Mouse (Mus musculus): ENCODE measurements around the gene Flrt1. TPM values are rescaled to one million over a fixed set of nuclear protein-coding genes. Genes with fewer than 3 reads are reported as not detected.

Gene Flrt1
- polyA plus RNA-seq, 2 experiments = 2.2 to 8.5 TPM

GRCm38 (mm10) chr19:7069781-7070763 lies 35.5 kb downstream of the Flrt1 start:
- Histone ChIP-seq H3K9ac (ENCODE audit: low read depth, low read length, severe bottlenecking) (0 out of 2 replicates have a peak overlapping the region, but pooled peaks have one; percentile 16), H3K36me3 (ENCODE audit: control insufficient read depth, insufficient read depth, low read length) (no peaks in the 10 kb centered on the region), H3K9me3 (ENCODE audit: control insufficient read depth, low read length) (no peaks in the 10 kb centered on the region), H3K4me2 (replicated peaks; ENCODE audit: low read depth, low read length, severe bottlenecking) (peak overlapping the region; percentile 37), H3K27ac (replicated peaks; ENCODE audit: low read depth, low read length) (no peak overlapping the region), H3K4me1 (ENCODE audit: control insufficient read depth, insufficient read depth, low read length) (peaks cover 49% of the 10 kb centered on the region), H3K4me3 (replicated peaks; ENCODE audit: low read length) (0 out of 2 replicates have a peak overlapping the region, but pooled peaks have one; percentile 10), H3K27me3 (ENCODE audit: control insufficient read depth, insufficient read depth, low read length) (no peaks in the 10 kb centered on the region)
- WGBS = 10% methylated on average over 31 of the region's 35 CpGs
- no peak for TF ChIP-seq POLR2A (IDR thresholded peaks at IDR 0.05; ENCODE audit: borderline replicate concordance, extremely low read depth, insufficient read depth, insufficient read length)
- DNase-seq (ENCODE audit: low spot score) = no peak
- ATAC-seq (ENCODE audit: low FRiP score, low read depth) = peak; percentile 39; the same call in 1 of the 2 replicates

- Histone ChIP-seq H3K36me3 (ENCODE audit: control insufficient read depth, insufficient read depth, low read length) (no peaks in the 10 kb centered on the region), H3K9me3 (ENCODE audit: control insufficient read depth, low read length) (no peaks in the 10 kb centered on the region), H3K27me3 (ENCODE audit: control insufficient read depth, insufficient read depth, low read length) (no peaks in the 10 kb centered on the region), H3K4me2 (replicated peaks; ENCODE audit: low read depth, low read length, severe bottlenecking) (peak overlapping the region; percentile 26; the same call in 1 of the 2 replicates), H3K4me1 (ENCODE audit: control insufficient read depth, insufficient read depth, low read length) (peaks cover 49% of the 10 kb centered on the region), H3K27ac (replicated peaks; ENCODE audit: low read depth, low read length) (no peak overlapping the region), H3K9ac (ENCODE audit: low read depth, low read length, severe bottlenecking) (no peak overlapping the region), H3K4me3 (replicated peaks; ENCODE audit: low read length) (no peak overlapping the region)
- 39% methylated on average over 11 of the region's 11 CpGs for WGBS
- no peak for TF ChIP-seq POLR2A (IDR thresholded peaks at IDR 0.05; ENCODE audit: borderline replicate concordance, extremely low read depth, insufficient read depth, insufficient read length)
- no peak for DNase-seq (ENCODE audit: low spot score)
- ATAC-seq (ENCODE audit: low FRiP score, low read depth) = no peak
Measured at GRCm38 (mm10) chr19:7068661-7069531, 36.6 kb downstream of the Flrt1 start.

- Histone ChIP-seq H3K36me3 (ENCODE audit: control insufficient read depth, insufficient read depth, low read length) (no peaks in the 10 kb centered on the region), H3K27ac (replicated peaks; ENCODE audit: low read depth, low read length) (no peak overlapping the region), H3K4me2 (replicated peaks; ENCODE audit: low read depth, low read length, severe bottlenecking) (peak overlapping the region; percentile 26; the same call in 1 of the 2 replicates), H3K4me1 (ENCODE audit: control insufficient read depth, insufficient read depth, low read length) (peaks cover 49% of the 10 kb centered on the region), H3K27me3 (ENCODE audit: control insufficient read depth, insufficient read depth, low read length) (no peaks in the 10 kb centered on the region), H3K9me3 (ENCODE audit: control insufficient read depth, low read length) (no peaks in the 10 kb centered on the region), H3K9ac (ENCODE audit: low read depth, low read length, severe bottlenecking) (no peak overlapping the region), H3K4me3 (replicated peaks; ENCODE audit: low read length) (no peak overlapping the region)
- 0% methylated on average over 14 of the region's 14 CpGs for WGBS
- TF ChIP-seq POLR2A (IDR thresholded peaks at IDR 0.05; ENCODE audit: borderline replicate concordance, extremely low read depth, insufficient read depth, insufficient read length) = no peak
- DNase-seq (ENCODE audit: low spot score) = peak; percentile 79
- ATAC-seq (ENCODE audit: low FRiP score, low read depth) = peak; percentile 41
Measured at GRCm38 (mm10) chr19:7068136-7068535, 37.4 kb downstream of the Flrt1 start.

- H3K4me1 ChIP-seq (ENCODE audit: control insufficient read depth, insufficient read depth, low read length) = peaks cover 49% of the 10 kb centered on the region
- ATAC-seq (ENCODE audit: low FRiP score, low read depth) (no peak), DNase-seq (ENCODE audit: low spot score) (no peak)
- H3K9ac ChIP-seq (ENCODE audit: low read depth, low read length, severe bottlenecking) = no peak overlapping the region
- H3K4me3 ChIP-seq (replicated peaks; ENCODE audit: low read length) = no peak overlapping the region
- no peaks in the 10 kb centered on the region for H3K9me3 ChIP-seq (ENCODE audit: control insufficient read depth, low read length)
- no peak overlapping the region for H3K4me2 ChIP-seq (replicated peaks; ENCODE audit: low read depth, low read length, severe bottlenecking)
- TF ChIP-seq POLR2A (IDR thresholded peaks at IDR 0.05; ENCODE audit: borderline replicate concordance, extremely low read depth, insufficient read depth, insufficient read length) = no peak
- WGBS = 46% methylated on average over 20 of the region's 20 CpGs
- H3K36me3 ChIP-seq (ENCODE audit: control insufficient read depth, insufficient read depth, low read length) = no peaks in the 10 kb centered on the region
- no peaks in the 10 kb centered on the region for H3K27me3 ChIP-seq (ENCODE audit: control insufficient read depth, insufficient read depth, low read length)
- H3K27ac ChIP-seq (replicated peaks; ENCODE audit: low read depth, low read length) = no peak overlapping the region
Measured at GRCm38 (mm10) chr19:7067344-7068050, 38.0 kb downstream of the Flrt1 start.

All from limb, embryonic 14.5 days (tissue).